Mouse (Mus musculus) MEL (cell line): ENCODE data around the gene Shisa6. TPM values are rescaled to one million over a fixed set of nuclear protein-coding genes. Genes with fewer than 3 reads are reported as not detected.

Experiments
- DNase-seq: peaks from one replicate; pipeline ENCODE4 v3.0.0; 2011; ENCODE audit warnings: low read depth, low spot score
- H3K27ac ChIP-seq: 2 replicates; pipeline ENCODE4 v1.5.1; 2012; ENCODE audit warnings: low read depth, mild to moderate bottlenecking, control low read depth, low read length, moderate library complexity; ENCODE audit not compliant: control insufficient read depth
- H3K27me3 ChIP-seq, 2 experiments: fragments of 150-350 bp in 1 of 2; sonication (generic) in 1 of 2; 2 replicates each; pipeline ENCODE4 v1.6.1; 2012; ENCODE audit warnings: low read length in 2 of 2, mild to moderate bottlenecking in 2 of 2, improper control_type of control experiment in 1 of 2, moderate library complexity in 1 of 2; ENCODE audit not compliant: insufficient read depth in 2 of 2, control insufficient read depth in 1 of 2
- H3K36me3 ChIP-seq, 2 experiments: 2 replicates each; pipeline ENCODE4 v1.6.1; 2012 to 2014; ENCODE audit warnings: low read length in 2 of 2, improper control_type of control experiment in 1 of 2, inconsistent platforms in 1 of 2, mild to moderate bottlenecking in 1 of 2; ENCODE audit not compliant: insufficient read depth in 2 of 2, control insufficient read depth in 1 of 2
- H3K4me1 ChIP-seq, 2 experiments: fragments of 150-350 bp in 1 of 2; sonication (generic) in 1 of 2; 2 replicates each; pipeline ENCODE4 v1.6.1; 2012; ENCODE audit warnings: low read length in 2 of 2, improper control_type of control experiment in 1 of 2, mild to moderate bottlenecking in 1 of 2; ENCODE audit not compliant: insufficient read depth in 2 of 2, control insufficient read depth in 1 of 2
- H3K4me3 ChIP-seq, 2 experiments: fragments of 150-350 bp in 1 of 2; sonication (generic) in 1 of 2; 2 replicates each; pipeline ENCODE4 v1.5.1; 2012; ENCODE audit warnings: low read depth in 2 of 2, low read length in 2 of 2, mild to moderate bottlenecking in 2 of 2, moderate library complexity in 2 of 2, control low read depth in 1 of 2, improper control_type of control experiment in 1 of 2; ENCODE audit not compliant: control insufficient read depth in 1 of 2, insufficient read depth in 1 of 2
- H3K79me2 ChIP-seq: 2 replicates; pipeline ENCODE4 v1.6.1; 2012; ENCODE audit warnings: mild to moderate bottlenecking, low read length, moderate library complexity; ENCODE audit not compliant: control insufficient read depth, poor library complexity, insufficient read depth
- H3K9ac ChIP-seq: 2 replicates; pipeline ENCODE4 v1.6.1; 2012; ENCODE audit warnings: low read depth, mild to moderate bottlenecking, control low read depth, low read length, moderate library complexity; ENCODE audit not compliant: control insufficient read depth, poor library complexity, severe bottlenecking
- H3K9me3 ChIP-seq: fragments of 150-350 bp; sonication (generic); replicated peaks from 2 replicates; pipeline ENCODE4 v1.6.1; 2012; ENCODE audit warnings: mild to moderate bottlenecking, low read length, improper control_type of control experiment, moderate library complexity; ENCODE audit not compliant: insufficient read depth
- BHLHE40 ChIP-seq: IDR thresholded peaks from 2 replicates; pipeline ENCODE4 v1.6.1; 2012; ENCODE audit warnings: low read depth, mild to moderate bottlenecking, inconsistent platforms, low read length, improper control_type of control experiment, borderline replicate concordance
- CHD1 ChIP-seq: IDR thresholded peaks from 2 replicates; pipeline ENCODE4 v1.6.1; 2012; ENCODE audit warnings: low read depth, mild to moderate bottlenecking, inconsistent platforms, low read length, improper control_type of control experiment
- GATA1 ChIP-seq: IDR thresholded peaks from 2 replicates; pipeline ENCODE4 v1.6.1; 2011; ENCODE audit warnings: low read depth, low read length, improper control_type of control experiment
- KAT2A ChIP-seq: conservative IDR thresholded peaks from 2 replicates; pipeline ENCODE4 v1.6.1; 2012; ENCODE audit warnings: low read depth, low read length, improper control_type of control experiment, inconsistent platforms
- MAX ChIP-seq: IDR thresholded peaks from 2 replicates; pipeline ENCODE4 v1.6.1; 2011; ENCODE audit warnings: low read length, improper control_type of control experiment
- MAZ ChIP-seq: IDR thresholded peaks from 2 replicates; pipeline ENCODE4 v1.6.1; 2012; ENCODE audit warnings: low read depth, mild to moderate bottlenecking, inconsistent platforms, low read length, improper control_type of control experiment
- MYB ChIP-seq: IDR thresholded peaks from 2 replicates; pipeline ENCODE4 v1.6.1; 2011; ENCODE audit warnings: mild to moderate bottlenecking, low read depth, low read length, improper control_type of control experiment
- NELFE ChIP-seq: IDR thresholded peaks from 2 replicates; pipeline ENCODE4 v1.6.1; 2011; ENCODE audit warnings: low read depth, low read length, improper control_type of control experiment
- NRF1 ChIP-seq: IDR thresholded peaks from 2 replicates; pipeline ENCODE4 v1.6.1; 2014; ENCODE audit warnings: low read depth, mild to moderate bottlenecking, inconsistent platforms, low read length, improper control_type of control experiment, moderate library complexity; ENCODE audit not compliant: poor library complexity, insufficient read depth, severe bottlenecking
- POLR2AphosphoS5 ChIP-seq: IDR thresholded peaks from 2 replicates; pipeline ENCODE4 v1.6.1; 2012; ENCODE audit warnings: low read depth, borderline replicate concordance, mild to moderate bottlenecking, inconsistent platforms, low read length, moderate library complexity, mixed read lengths
- SIN3A ChIP-seq: IDR thresholded peaks from 2 replicates; pipeline ENCODE4 v1.6.1; 2012; ENCODE audit warnings: low read length, improper control_type of control experiment, inconsistent platforms
- TCF12 ChIP-seq: IDR thresholded peaks from 2 replicates; pipeline ENCODE4 v1.6.1; 2014; ENCODE audit warnings: low read depth, mild to moderate bottlenecking, inconsistent platforms, low read length, improper control_type of control experiment, moderate library complexity
- UBTF ChIP-seq: IDR thresholded peaks from 2 replicates; pipeline ENCODE4 v1.6.1; 2012; ENCODE audit warnings: low read depth, mild to moderate bottlenecking, inconsistent platforms, low read length, improper control_type of control experiment, moderate library complexity, borderline replicate concordance; ENCODE audit not compliant: insufficient read depth
- USF1 ChIP-seq: IDR thresholded peaks from 2 replicates; pipeline ENCODE4 v1.6.1; 2014; ENCODE audit warnings: low read depth, mild to moderate bottlenecking, inconsistent platforms, low read length, improper control_type of control experiment, moderate library complexity
- USF2 ChIP-seq, 2 experiments: IDR thresholded peaks; 2 replicates each; pipeline ENCODE4 v1.6.1; 2011 to 2012; ENCODE audit warnings: improper control_type of control experiment in 2 of 2, low read length in 2 of 2, borderline replicate concordance in 1 of 2, inconsistent platforms in 1 of 2, low read depth in 1 of 2, mild to moderate bottlenecking in 1 of 2; ENCODE audit not compliant: insufficient read depth in 1 of 2
- ZC3H11A ChIP-seq: IDR thresholded peaks from 2 replicates; pipeline ENCODE4 v1.6.1; 2012; ENCODE audit warnings: low read depth, mild to moderate bottlenecking, inconsistent platforms, low read length, improper control_type of control experiment
- ZKSCAN1 ChIP-seq: IDR thresholded peaks from 2 replicates; pipeline ENCODE4 v1.6.1; 2012; ENCODE audit warnings: low read depth, mild to moderate bottlenecking, inconsistent platforms, low read length, improper control_type of control experiment, moderate library complexity
- ZMIZ1 ChIP-seq: IDR thresholded peaks from 2 replicates; pipeline ENCODE4 v1.6.1; 2012; ENCODE audit warnings: low read depth, mild to moderate bottlenecking, inconsistent platforms, low read length, improper control_type of control experiment, moderate library complexity
- ZNF384 ChIP-seq: IDR thresholded peaks from 2 replicates; pipeline ENCODE4 v1.6.1; 2012; ENCODE audit warnings: low read depth, mild to moderate bottlenecking, inconsistent platforms, low read length, improper control_type of control experiment
- polyA plus RNA-seq, 2 experiments: library from polyadenylated mRNA; stranded (reverse) in 1 of 2; unstranded in 1 of 2; fragments of >175 nt in 1 of 2; fragments of >200 nt in 1 of 2; gene quantifications; 2 replicates each; pipeline versions ENCODE4 v1.2.1 to v1.2.4; 2012; ENCODE audit warnings: low replicate concordance in 2 of 2, low read depth in 1 of 2; ENCODE audit not compliant: insufficient read length in 2 of 2, insufficient read depth in 1 of 2, missing spikeins in 1 of 2
- total RNA-seq: library from RNA; depleted of rRNA; stranded (reverse); fragments of 300-350 nt; gene quantifications from 2 replicates; pipeline ENCODE4 v1.2.3, GENCODE M21; 2012

The Shisa6 gene
- total and polyA plus RNA-seq, 3 experiments: not detected

GRCm38 (mm10) chr11:66528146-66528545 is 2.4 kb upstream of the Shisa6 start:
- H3K9me3 ChIP-seq: no peaks in the 10 kb centered on the region

GRCm38 (mm10) chr11:66527343-66527742 is 1.6 kb upstream of the Shisa6 start:
- Histone ChIP-seq H3K36me3 (no peaks in the 10 kb centered on the region), H3K27me3 (no peaks in the 10 kb centered on the region), H3K9ac (no peak overlapping the region), H3K4me3 (no peak overlapping the region), H3K4me1 (no peaks in the 10 kb centered on the region), H3K27ac (no peak overlapping the region), H3K79me2 (no peaks in the 10 kb centered on the region), H3K9me3 (no peaks in the 10 kb centered on the region)
- no peak for TF ChIP-seq MAX
- no peak for TF ChIP-seq KAT2A
- no peak for TF ChIP-seq NELFE
- no peak for TF ChIP-seq ZC3H11A
- no peak for TF ChIP-seq TCF12
- TF ChIP-seq NRF1: no peak
- no peak for TF ChIP-seq USF2 (IDR thresholded peaks at IDR 0.05; ENCODE audit: borderline replicate concordance in 1 of 2, insufficient read depth in 1 of 2, low read depth in 1 of 2, low read length in 2 of 2)
- TF ChIP-seq UBTF: no peak
- TF ChIP-seq GATA1: no peak
- no peak for TF ChIP-seq POLR2AphosphoS5
- no peak for TF ChIP-seq ZNF384
- TF ChIP-seq SIN3A: no peak
- TF ChIP-seq CHD1: no peak
- TF ChIP-seq MAZ: no peak
- no peak for TF ChIP-seq MYB
- no peak for DNase-seq

More at GRCm38 (mm10) chr11:66528146-66528545, 2.4 kb upstream of the Shisa6 start:
- Histone ChIP-seq H3K36me3 (no peaks in the 10 kb centered on the region), H3K9ac (no peak overlapping the region), H3K4me3 (no peak overlapping the region), H3K4me1 (no peaks in the 10 kb centered on the region), H3K27ac (no peak overlapping the region), H3K79me2 (no peaks in the 10 kb centered on the region), H3K27me3 (no peaks in the 10 kb centered on the region)
- no peak for DNase-seq
- TF ChIP-seq KAT2A (no peak), NELFE (no peak), POLR2AphosphoS5 (no peak), USF1 (no peak), MAZ (no peak), NRF1 (no peak), BHLHE40 (no peak), ZKSCAN1 (no peak), CHD1 (no peak), ZMIZ1 (no peak), GATA1 (no peak)
